Mouse (Mus musculus) ES-Bruce4 (cell line): ENCODE measurements at regions not wholly inside any gene's neighbourhood (a gene's known extent, or its start where the extent isn't known, plus 50 kb on each side); places are given as distances from the start of the nearest gene placed in this dataset.

Experiments
- H3K27ac ChIP-seq: 2 replicates; pipeline ENCODE4 v1.5.1; 2012; ENCODE audit warnings: low read length, inconsistent platforms; ENCODE audit not compliant: insufficient read depth
- H3K27me3 ChIP-seq: 2 replicates; pipeline ENCODE4 v1.6.1; 2012; ENCODE audit warnings: mild to moderate bottlenecking, low read length, inconsistent platforms; ENCODE audit not compliant: control insufficient read depth, poor library complexity, insufficient read depth, severe bottlenecking
- H3K36me3 ChIP-seq: 2 replicates; pipeline ENCODE4 v1.6.1; 2012; ENCODE audit warnings: inconsistent platforms, mild to moderate bottlenecking, low read length, moderate library complexity; ENCODE audit not compliant: control insufficient read depth, poor library complexity, insufficient read depth, severe bottlenecking
- H3K4me1 ChIP-seq: one replicate; pipeline ENCODE4 v1.8.1; 2011; ENCODE audit warnings: low read length; ENCODE audit not compliant: control insufficient read depth, insufficient read depth
- H3K4me3 ChIP-seq: 2 replicates; pipeline ENCODE4 v1.5.1; 2011; ENCODE audit warnings: low read depth, mild to moderate bottlenecking, low read length
- H3K9ac ChIP-seq: 2 replicates; pipeline ENCODE4 v1.6.1; 2012; ENCODE audit warnings: low read depth, mild to moderate bottlenecking, inconsistent platforms; ENCODE audit not compliant: poor library complexity, severe bottlenecking
- H3K9me3 ChIP-seq: replicated peaks from 2 replicates; pipeline ENCODE4 v1.6.1; 2012; ENCODE audit warnings: mild to moderate bottlenecking, low read length, inconsistent platforms; ENCODE audit not compliant: control insufficient read depth, poor library complexity, insufficient read depth, severe bottlenecking
- CTCF ChIP-seq: IDR thresholded peaks from one replicate; pipeline ENCODE4 v1.8.1; 2011; ENCODE audit warnings: low read depth, low read length
- EP300 ChIP-seq: IDR thresholded peaks from 2 replicates; pipeline ENCODE4 v1.6.1; 2011; ENCODE audit warnings: low read depth, low read length; ENCODE audit not compliant: insufficient read depth
- POLR2A ChIP-seq: IDR thresholded peaks from one replicate; pipeline ENCODE4 v1.8.1; 2011; ENCODE audit warnings: low read length; ENCODE audit not compliant: insufficient read depth

- H3K9ac ChIP-seq = no peak overlapping the region
- H3K4me1 ChIP-seq = no peaks in the 10 kb centered on the region
- H3K27ac ChIP-seq = no peak overlapping the region
- H3K36me3 ChIP-seq = no peaks in the 10 kb centered on the region
- H3K9me3 ChIP-seq = no peaks in the 10 kb centered on the region
- no peak for TF ChIP-seq CTCF
- TF ChIP-seq EP300 = no peak
- no peak for TF ChIP-seq POLR2A
- no peaks in the 10 kb centered on the region for H3K27me3 ChIP-seq
- no peak overlapping the region for H3K4me3 ChIP-seq
Observed at GRCm38 (mm10) chr15:6953970-6954791, 79.4 kb upstream of the Osmr start.

- H3K4me3 ChIP-seq = no peak overlapping the region
- TF ChIP-seq EP300 = no peak
- no peak for TF ChIP-seq POLR2A
- no peak for TF ChIP-seq CTCF
- H3K9ac ChIP-seq = no peak overlapping the region
- no peaks in the 10 kb centered on the region for H3K27me3 ChIP-seq
- no peaks in the 10 kb centered on the region for H3K4me1 ChIP-seq
- no peaks in the 10 kb centered on the region for H3K9me3 ChIP-seq
- no peak overlapping the region for H3K27ac ChIP-seq
- no peaks in the 10 kb centered on the region for H3K36me3 ChIP-seq
Observed at GRCm38 (mm10) chr15:6959911-6960310, 85.1 kb upstream of the Osmr start.

DNA sequence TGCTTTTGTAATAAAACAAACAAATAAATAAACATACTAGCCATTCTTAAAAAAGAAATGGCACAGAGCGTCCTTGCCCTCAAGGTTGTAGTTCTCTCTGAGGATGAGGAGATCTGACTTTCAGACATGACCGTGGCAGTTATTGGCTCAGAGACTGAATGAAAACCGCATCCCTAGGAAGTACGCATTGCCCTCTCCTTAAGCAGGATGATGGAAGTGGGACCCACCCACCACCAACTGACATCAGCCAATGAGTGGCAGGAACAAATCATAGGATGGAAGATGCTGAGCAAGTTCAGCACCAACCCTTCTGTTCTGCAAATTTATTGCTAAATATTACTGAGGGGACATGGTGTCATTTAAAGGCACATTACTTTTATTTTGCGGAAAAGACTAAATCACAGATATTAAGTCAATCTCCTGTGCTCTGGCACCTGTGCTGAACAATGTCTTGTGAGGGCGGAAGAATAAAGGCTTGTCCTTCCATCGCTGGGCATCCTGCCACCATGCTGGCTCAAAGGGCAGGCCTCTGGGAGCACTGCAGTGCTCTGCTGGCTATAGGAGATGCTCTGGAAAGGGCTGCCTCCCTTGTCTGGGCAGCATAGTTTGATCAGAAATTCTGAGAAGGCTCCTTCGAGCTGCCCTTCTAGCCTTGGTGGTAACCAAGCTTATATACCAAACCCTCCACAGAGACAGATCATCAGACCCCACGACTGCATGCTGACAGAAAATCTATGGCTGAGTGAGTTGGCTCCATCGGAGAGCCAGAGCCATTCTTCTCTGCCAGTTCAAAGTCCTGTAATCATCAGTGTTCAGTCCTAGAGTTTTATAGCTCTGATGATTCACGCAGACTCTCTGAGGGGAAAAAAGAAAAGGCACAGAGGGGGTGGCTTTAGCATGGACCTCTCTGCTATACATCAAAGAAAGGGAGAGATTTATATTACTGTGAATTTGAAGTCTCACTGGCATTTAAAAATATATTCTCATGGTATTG lies 86.3 kb upstream of the Osmr start:
- H3K9ac ChIP-seq = no peak overlapping the region
- no peak overlapping the region for H3K27ac ChIP-seq
- no peaks in the 10 kb centered on the region for H3K36me3 ChIP-seq
- H3K9me3 ChIP-seq = no peaks in the 10 kb centered on the region
- H3K27me3 ChIP-seq = no peaks in the 10 kb centered on the region
- TF ChIP-seq CTCF = no peak
- TF ChIP-seq EP300 = no peak
- TF ChIP-seq POLR2A = no peak
- H3K4me3 ChIP-seq = no peak overlapping the region
- no peaks in the 10 kb centered on the region for H3K4me1 ChIP-seq

DNA sequence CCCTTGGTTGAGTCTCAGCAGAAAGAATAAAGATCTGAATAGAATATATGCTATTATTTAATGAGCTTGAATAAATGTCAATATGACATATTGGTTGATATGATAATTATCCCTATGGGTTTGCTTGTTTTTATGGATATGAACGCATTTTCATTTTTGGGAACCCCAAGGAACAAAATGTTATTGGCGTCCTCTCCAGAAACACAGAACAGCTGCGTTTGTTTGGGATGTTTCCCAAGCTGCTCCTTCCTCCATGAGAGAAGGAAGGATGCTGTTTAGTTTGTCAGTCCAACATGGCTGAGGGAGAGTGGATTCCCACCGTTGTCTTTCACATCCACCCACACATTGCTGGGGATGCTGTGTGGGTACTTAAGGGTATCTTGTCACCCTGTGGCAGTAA lies 89.9 kb upstream of the Osmr start:
- no peak overlapping the region for H3K4me3 ChIP-seq
- no peaks in the 10 kb centered on the region for H3K27me3 ChIP-seq
- H3K9ac ChIP-seq = no peak overlapping the region
- no peak for TF ChIP-seq EP300
- TF ChIP-seq POLR2A = no peak
- TF ChIP-seq CTCF = no peak
- no peaks in the 10 kb centered on the region for H3K36me3 ChIP-seq
- no peaks in the 10 kb centered on the region; the same call in 1 of the 2 replicates for H3K9me3 ChIP-seq
- H3K4me1 ChIP-seq = no peaks in the 10 kb centered on the region
- H3K27ac ChIP-seq = no peak overlapping the region

DNA sequence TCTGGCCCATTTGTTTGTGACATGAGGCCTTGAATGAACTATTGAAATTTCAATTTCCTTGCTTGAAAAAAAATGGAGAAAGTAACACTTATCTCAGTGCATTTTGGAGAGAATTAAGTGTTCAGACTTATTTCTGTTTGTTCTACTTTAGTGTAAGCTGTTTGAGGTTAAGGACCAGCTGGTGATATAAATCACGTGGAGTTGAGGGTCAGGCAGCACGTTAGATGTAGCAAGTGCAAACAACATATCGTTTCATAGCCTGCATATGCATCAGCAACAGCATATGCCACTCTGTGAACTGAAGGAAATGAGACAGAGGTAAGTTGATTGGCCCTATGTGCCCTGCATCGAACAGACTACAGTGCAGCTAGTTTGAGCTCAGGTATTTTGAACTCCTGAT lies 90.7 kb upstream of the Osmr start:
- H3K4me1 ChIP-seq = no peaks in the 10 kb centered on the region
- H3K27ac ChIP-seq = no peak overlapping the region
- H3K9ac ChIP-seq = no peak overlapping the region
- H3K9me3 ChIP-seq = no peaks in the 10 kb centered on the region; the same call in 1 of the 2 replicates
- no peak overlapping the region for H3K4me3 ChIP-seq
- H3K36me3 ChIP-seq = no peaks in the 10 kb centered on the region
- TF ChIP-seq CTCF (no peak), EP300 (no peak), POLR2A (no peak)
- no peaks in the 10 kb centered on the region for H3K27me3 ChIP-seq
